Mouse (Mus musculus) forebrain, embryonic 14.5 days (tissue): Measurements from ENCODE around the gene Yipf3. TPM values are rescaled to one million over a fixed set of nuclear protein-coding genes. Genes with fewer than 3 reads are reported as not detected.

Source experiments
- ATAC-seq: fragments of 200-750 bp; cut with Nextera tagmentation; 2 replicates; pipeline ENCODE4 v1.8.0; 2017; ENCODE audit warnings: mild to moderate bottlenecking, moderate library complexity
- DNase-seq: peaks from one replicate; pipeline ENCODE4 v3.0.0-alpha.2; 2015; ENCODE audit warnings: low spot score
- H3K27ac ChIP-seq: fragments of 300-500 bp; sonication (generic); 2 replicates; pipeline ENCODE4 v1.5.1; 2014; ENCODE audit warnings: low read depth, mild to moderate bottlenecking, control low read depth, low read length, moderate library complexity
- H3K27me3 ChIP-seq: fragments of 300-500 bp; sonication (generic); replicated peaks from 2 replicates; pipeline ENCODE4 v1.6.1; 2014; ENCODE audit warnings: low read length, control low read depth, mixed read lengths; ENCODE audit not compliant: control insufficient read depth, insufficient read depth
- H3K36me3 ChIP-seq: fragments of 300-500 bp; sonication (generic); 2 replicates; pipeline ENCODE4 v1.6.1; 2014; ENCODE audit warnings: low read length, control low read depth; ENCODE audit not compliant: control insufficient read depth, insufficient read depth
- H3K4me1 ChIP-seq: fragments of 300-500 bp; sonication (generic); 2 replicates; pipeline ENCODE4 v1.6.1; 2014; ENCODE audit warnings: antibody characterized with exemption, low read length, control low read depth; ENCODE audit not compliant: control insufficient read depth, insufficient read depth
- H3K4me2 ChIP-seq: fragments of 300-500 bp; sonication (generic); 2 replicates; pipeline ENCODE4 v1.6.1; 2014; ENCODE audit warnings: mild to moderate bottlenecking, control low read depth, low read length
- H3K4me3 ChIP-seq: fragments of 300-500 bp; sonication (generic); 2 replicates; pipeline ENCODE4 v1.5.1; 2014; ENCODE audit warnings: low read depth, low read length, control low read depth
- H3K9ac ChIP-seq: fragments of 300-500 bp; sonication (generic); 2 replicates; pipeline ENCODE4 v1.6.1; 2014; ENCODE audit warnings: mild to moderate bottlenecking, low read length, control low read depth, moderate library complexity
- H3K9me3 ChIP-seq: fragments of 300-500 bp; sonication (generic); replicated peaks from 2 replicates; pipeline ENCODE4 v1.6.1; 2016; ENCODE audit warnings: low read length, control low read depth, mixed read lengths; ENCODE audit not compliant: control insufficient read depth
- WGBS: fragments of 180-500 bp; shearing (Covaris S2); extraction: QIAGEN DNeasy Blood & Tissue Kit; methylation state at CpG from one replicate; pipeline ENCODE4 v1.1.7; 2014; 5-methylcytosine and 5-hydroxymethylcytosine counted together
- polyA plus RNA-seq: library from polyadenylated mRNA; unstranded; fragments of >200 nt; fragmentation: Nextera tagmentation; extraction: Ambion mirVana; gene quantifications from 2 replicates; pipeline ENCODE4 v1.2.1, GENCODE M21; 2014

The Yipf3 gene
- polyA plus RNA-seq, 1 experiment from 2014 or later = 97.5 TPM

DNA sequence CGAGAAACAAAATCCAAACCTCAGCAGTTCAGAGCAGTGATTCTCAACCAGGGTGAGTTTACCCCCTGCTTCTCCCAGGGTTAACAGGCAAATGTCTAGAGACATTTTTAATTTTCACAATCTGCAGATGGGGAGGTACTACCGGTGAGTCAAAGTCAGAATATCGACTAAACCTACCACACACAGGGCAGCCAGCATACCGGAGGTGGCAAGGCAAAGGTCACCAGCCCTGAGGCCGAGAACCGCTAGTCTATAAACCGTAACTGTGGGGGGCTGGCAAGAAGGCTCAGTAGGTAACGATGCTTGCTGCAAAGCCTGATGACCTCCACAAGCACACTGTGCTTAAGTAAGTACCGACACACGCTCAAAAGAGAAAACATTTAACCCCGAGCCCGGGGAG is 17.6 kb downstream of the Yipf3 start:
- no peak overlapping the region for H3K4me2 ChIP-seq
- H3K4me3 ChIP-seq = no peak overlapping the region
- DNase-seq (no peak), ATAC-seq (peak; percentile 13; the same call in 1 of the 2 replicates)
- H3K4me1 ChIP-seq = no peaks in the 10 kb centered on the region
- 86% methylated on average over 12 of the region's 12 CpGs for WGBS
- no peaks in the 10 kb centered on the region for H3K27me3 ChIP-seq
- H3K9me3 ChIP-seq = no peaks in the 10 kb centered on the region
- H3K36me3 ChIP-seq = peaks cover 50% of the 10 kb centered on the region
- H3K9ac ChIP-seq = no peak overlapping the region
- no peak overlapping the region for H3K27ac ChIP-seq

DNA sequence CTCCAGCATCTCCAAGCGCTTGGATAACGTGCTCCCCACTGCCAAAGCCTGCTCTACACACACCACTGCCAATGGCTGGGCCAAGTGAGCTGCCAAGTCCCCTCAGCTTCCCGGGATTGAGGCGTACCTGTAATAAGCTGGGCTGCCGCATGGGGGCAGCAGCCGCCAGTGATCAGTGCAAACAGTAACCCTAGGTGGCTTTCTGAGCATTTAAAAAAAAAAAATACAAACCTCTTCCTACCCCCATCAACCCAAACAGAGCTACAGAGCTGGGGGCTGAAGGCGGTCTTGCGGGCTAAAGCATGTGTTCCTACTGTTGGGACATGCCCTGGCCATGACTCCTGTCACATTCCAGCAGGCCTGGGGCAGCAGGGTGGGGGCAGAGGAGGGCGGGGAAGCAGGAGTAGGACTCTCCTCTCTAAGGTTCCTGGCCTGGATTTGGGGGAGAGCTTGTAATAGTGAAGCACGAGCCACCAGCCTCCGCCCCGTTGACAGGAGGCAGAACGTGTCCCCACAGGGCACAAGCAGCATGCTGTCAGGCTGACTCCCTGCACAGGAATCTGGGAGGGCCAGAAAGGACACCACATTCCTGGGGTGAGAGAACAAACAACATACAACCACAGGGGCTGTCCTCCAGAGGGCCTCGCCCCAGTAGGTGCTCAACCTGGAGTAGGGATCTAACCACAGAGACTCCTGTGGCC is 18.2 kb downstream of the Yipf3 start:
- peak; percentile 87 for DNase-seq
- no peaks in the 10 kb centered on the region for H3K27me3 ChIP-seq
- WGBS = 28% methylated on average over 14 of the region's 14 CpGs
- H3K27ac ChIP-seq = no peak overlapping the region
- H3K9me3 ChIP-seq = no peaks in the 10 kb centered on the region
- ATAC-seq = peak; percentile 74
- H3K4me2 ChIP-seq = no peak overlapping the region
- H3K9ac ChIP-seq = no peak overlapping the region
- H3K36me3 ChIP-seq = peaks cover 50% of the 10 kb centered on the region
- no peak overlapping the region for H3K4me3 ChIP-seq
- no peaks in the 10 kb centered on the region for H3K4me1 ChIP-seq

DNA sequence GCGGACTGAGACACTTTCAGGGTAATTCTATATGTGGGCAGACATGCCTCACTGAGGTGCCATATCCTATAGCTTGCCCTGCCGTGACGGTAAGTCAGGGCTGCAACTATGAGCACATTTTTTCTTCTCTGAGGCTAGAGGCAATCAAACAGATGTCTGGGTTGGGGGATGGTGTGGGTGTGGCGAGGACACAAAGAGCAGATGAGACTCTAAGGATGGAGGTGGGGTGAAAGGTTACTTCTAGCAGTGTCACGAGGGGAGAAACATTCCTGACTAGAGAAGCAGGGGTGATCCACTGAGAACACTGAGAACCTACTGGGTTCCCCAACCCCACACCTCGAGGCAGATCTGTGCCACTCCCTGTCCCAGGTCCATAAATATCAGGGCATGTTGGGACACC is 19.1 kb downstream of the Yipf3 start:
- Histone ChIP-seq H3K27me3 (no peaks in the 10 kb centered on the region), H3K36me3 (peaks cover 49% of the 10 kb centered on the region), H3K27ac (no peak overlapping the region), H3K4me1 (no peaks in the 10 kb centered on the region), H3K9ac (no peak overlapping the region), H3K4me2 (no peak overlapping the region), H3K4me3 (no peak overlapping the region), H3K9me3 (no peaks in the 10 kb centered on the region)
- ATAC-seq (no peak), DNase-seq (no peak)
- WGBS = 85% methylated on average over 6 of the region's 6 CpGs

DNA sequence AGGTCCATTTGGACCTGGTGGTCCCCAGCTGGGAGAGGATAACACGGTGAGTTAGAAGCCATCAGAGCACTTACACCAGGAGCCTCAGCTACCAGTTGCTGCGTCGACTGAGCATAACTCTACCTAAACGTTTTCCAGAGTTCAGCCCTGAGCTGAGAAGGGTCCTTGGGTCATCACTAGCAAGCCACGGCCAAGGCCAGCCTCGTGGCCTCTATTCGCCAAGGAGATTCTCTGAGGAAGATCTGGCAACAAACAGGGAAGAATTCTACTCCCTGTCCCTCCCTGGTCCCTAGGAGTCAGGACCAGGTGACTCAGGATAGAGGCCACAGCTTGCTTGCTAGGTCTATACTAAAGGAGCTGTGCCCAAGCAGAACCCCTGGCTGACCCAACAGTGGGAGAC is 19.6 kb downstream of the Yipf3 start:
- DNase-seq (no peak), ATAC-seq (no peak)
- no peak overlapping the region for H3K4me3 ChIP-seq
- no peak overlapping the region for H3K9ac ChIP-seq
- 88% methylated on average over 7 of the region's 7 CpGs for WGBS
- no peak overlapping the region for H3K4me2 ChIP-seq
- no peak overlapping the region for H3K27ac ChIP-seq
- H3K36me3 ChIP-seq = peaks cover 47% of the 10 kb centered on the region
- H3K4me1 ChIP-seq = no peaks in the 10 kb centered on the region
- H3K27me3 ChIP-seq = no peaks in the 10 kb centered on the region
- no peaks in the 10 kb centered on the region for H3K9me3 ChIP-seq

DNA sequence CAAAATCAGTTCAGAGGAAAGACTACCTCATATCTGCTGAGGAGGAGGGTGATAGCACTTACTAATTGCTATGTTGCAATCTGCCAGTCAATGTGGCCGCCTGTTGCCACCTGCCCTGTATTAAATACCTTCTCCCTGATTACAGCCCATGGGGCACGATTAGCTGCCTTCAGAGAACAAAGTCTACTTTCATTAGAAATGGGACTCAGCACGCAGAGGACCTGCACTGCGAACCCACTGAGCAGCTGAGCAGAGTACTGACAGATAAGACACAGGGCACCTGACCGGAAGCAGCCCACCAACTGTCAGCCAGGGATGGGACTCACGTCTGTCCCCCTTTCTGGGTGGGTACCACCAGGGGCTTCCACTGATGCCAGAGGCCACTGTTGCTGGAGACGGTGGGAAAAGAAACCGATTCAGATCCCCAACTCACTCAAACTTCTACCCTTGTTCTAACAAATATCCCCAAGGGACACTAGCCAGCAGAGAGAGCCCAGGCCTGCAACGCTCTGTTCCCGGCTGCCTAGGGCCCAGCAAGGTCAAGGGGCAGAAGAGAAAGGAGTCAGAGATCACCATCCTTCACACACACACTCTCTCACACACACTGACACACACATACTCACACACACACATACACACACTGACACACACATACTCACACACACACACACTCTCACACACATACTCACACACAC is 20.3 kb downstream of the Yipf3 start:
- H3K27ac ChIP-seq = no peak overlapping the region
- no peak overlapping the region for H3K9ac ChIP-seq
- H3K9me3 ChIP-seq = no peaks in the 10 kb centered on the region
- H3K4me3 ChIP-seq = no peak overlapping the region
- peaks cover 40% of the 10 kb centered on the region for H3K36me3 ChIP-seq
- no peaks in the 10 kb centered on the region for H3K27me3 ChIP-seq
- no peak for ATAC-seq
- H3K4me2 ChIP-seq = no peak overlapping the region
- DNase-seq = no peak
- 84% methylated on average over 10 of the region's 10 CpGs for WGBS
- H3K4me1 ChIP-seq = no peaks in the 10 kb centered on the region

DNA sequence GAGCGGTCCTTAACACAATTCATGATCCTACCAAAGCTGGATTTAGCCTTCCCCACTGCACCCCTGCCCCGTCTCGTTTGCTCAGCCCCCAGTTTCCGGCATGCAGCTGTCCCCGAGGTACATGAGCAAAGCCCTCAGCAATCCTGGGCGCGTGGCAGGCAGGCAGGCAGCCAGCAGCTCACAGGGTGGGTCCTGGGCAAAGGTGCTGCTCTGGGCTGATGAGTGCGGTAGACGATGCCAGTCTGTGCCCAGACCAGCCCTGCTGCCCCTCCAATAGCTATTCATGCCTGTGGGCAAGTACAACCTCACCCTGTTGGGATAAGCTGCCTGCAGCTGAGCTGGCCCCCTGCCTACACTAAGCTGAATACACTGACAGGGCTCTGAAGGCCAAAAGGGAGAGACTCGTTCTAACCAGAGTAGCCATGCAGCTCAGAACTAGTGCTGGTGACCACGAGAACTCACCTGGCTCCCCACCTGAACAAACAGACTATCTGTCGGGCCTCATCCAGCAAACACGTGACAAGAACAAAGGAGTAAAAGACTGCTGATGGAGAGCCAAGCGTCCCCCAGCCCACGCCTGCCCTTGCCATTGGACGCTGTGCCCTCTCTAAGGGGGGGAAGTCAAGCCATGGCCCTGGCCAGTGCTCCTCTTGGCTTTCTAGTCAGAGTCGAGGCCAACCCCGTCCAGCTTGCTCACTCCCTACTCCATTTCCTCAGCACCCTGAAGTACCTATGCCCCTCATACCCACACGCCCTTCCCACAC is 22.1 kb downstream of the Yipf3 start:
- whole genome bisulfite sequencing = 84% methylated on average over 19 of the region's 19 CpGs
- no peak overlapping the region for H3K4me3 ChIP-seq

DNA sequence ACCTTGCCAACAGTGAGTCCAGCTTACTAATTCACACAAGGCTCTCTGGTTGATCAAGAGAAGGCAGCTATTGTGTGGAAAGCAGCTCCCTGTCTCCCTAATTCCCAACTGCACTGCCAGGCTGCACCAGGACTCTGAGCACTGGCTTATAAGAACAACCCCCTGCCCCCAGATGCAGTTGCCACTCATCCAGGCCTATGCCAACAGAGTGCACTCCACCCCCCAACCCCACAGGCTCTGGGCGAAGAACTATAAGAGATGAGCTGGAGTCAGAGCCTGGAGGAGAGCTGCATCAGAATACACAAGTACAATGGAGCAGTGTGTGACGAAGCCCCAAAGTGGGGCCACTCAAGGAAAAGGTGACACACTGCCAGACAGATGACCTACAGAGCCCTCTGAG is 24.2 kb downstream of the Yipf3 start:
- WGBS = 84% methylated on average over 2 of the region's 2 CpGs
- Histone ChIP-seq H3K27me3 (no peaks in the 10 kb centered on the region), H3K4me3 (no peak overlapping the region), H3K4me2 (no peak overlapping the region), H3K4me1 (no peaks in the 10 kb centered on the region), H3K9me3 (no peaks in the 10 kb centered on the region), H3K9ac (no peak overlapping the region), H3K36me3 (peaks cover 40% of the 10 kb centered on the region), H3K27ac (no peak overlapping the region)
- ATAC-seq (no peak), DNase-seq (no peak)

More for the DNA sequence above, 22.1 kb downstream of the Yipf3 start:
- DNase-seq = no peak
- ATAC-seq = no peak
- peaks cover 36% of the 10 kb centered on the region for H3K36me3 ChIP-seq
- H3K4me1 ChIP-seq = no peaks in the 10 kb centered on the region
- no peaks in the 10 kb centered on the region for H3K27me3 ChIP-seq
- no peak overlapping the region for H3K27ac ChIP-seq
- H3K4me2 ChIP-seq = no peak overlapping the region
- no peaks in the 10 kb centered on the region for H3K9me3 ChIP-seq
- H3K9ac ChIP-seq = no peak overlapping the region

DNA sequence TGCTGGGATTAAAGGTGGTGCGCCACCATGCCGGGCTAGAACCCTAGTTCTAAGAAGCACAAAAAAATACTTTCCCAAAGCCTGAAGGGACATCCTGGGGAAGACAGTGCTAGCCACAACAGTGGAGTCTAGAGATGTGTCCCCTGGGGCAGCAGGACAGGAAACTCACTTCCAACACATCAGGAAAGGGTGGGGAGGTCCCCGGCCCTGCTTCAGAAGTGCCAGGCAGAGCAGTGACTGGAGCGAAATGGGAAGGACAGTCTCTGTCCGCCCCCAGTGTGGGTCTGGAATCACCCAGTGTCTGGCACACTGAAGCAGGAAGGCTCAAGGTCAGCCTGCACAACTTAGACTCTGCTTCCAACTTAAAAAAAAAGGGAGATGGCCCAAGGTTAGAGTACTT is 24.8 kb downstream of the Yipf3 start:
- DNase-seq (no peak), ATAC-seq (no peak)
- no peaks in the 10 kb centered on the region for H3K4me1 ChIP-seq
- H3K27me3 ChIP-seq = no peaks in the 10 kb centered on the region
- H3K9ac ChIP-seq = no peak overlapping the region
- no peak overlapping the region for H3K27ac ChIP-seq
- H3K4me2 ChIP-seq = no peak overlapping the region
- no peaks in the 10 kb centered on the region for H3K9me3 ChIP-seq
- H3K36me3 ChIP-seq = peaks cover 42% of the 10 kb centered on the region
- 87% methylated on average over 5 of the region's 5 CpGs for WGBS
- H3K4me3 ChIP-seq = no peak overlapping the region

DNA sequence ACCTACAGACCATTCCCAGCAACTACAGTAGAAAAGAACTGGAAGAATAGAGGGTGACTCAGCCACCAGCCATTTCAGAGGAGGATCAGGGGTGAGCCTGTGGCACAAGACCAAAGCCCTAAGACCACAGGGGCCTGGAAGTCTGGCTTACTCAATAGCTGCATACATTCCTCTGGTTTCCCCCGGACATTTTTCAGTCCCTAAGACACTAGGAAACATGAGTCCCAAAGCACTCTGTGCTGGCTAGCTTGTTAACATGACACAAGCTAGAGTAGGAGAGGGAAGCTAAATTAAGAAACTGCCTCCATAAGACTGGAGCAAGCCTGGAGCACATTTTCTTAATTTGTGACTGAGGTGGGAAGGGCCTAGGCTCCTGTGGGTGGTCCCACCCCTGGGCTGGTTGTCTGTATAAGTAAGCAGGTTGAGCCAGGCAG is 25.9 kb downstream of the Yipf3 start:
- Histone ChIP-seq H3K4me1 (no peaks in the 10 kb centered on the region), H3K4me2 (no peak overlapping the region), H3K4me3 (no peak overlapping the region), H3K9me3 (no peaks in the 10 kb centered on the region), H3K27ac (no peak overlapping the region), H3K36me3 (peaks cover 52% of the 10 kb centered on the region), H3K9ac (no peak overlapping the region), H3K27me3 (no peaks in the 10 kb centered on the region)
- WGBS = 63% methylated on average over 1 of the region's 1 CpGs
- DNase-seq = no peak
- no peak for ATAC-seq
